ENCODE assay signal across 20 mouse cellular contexts in the genomic region with DNA sequence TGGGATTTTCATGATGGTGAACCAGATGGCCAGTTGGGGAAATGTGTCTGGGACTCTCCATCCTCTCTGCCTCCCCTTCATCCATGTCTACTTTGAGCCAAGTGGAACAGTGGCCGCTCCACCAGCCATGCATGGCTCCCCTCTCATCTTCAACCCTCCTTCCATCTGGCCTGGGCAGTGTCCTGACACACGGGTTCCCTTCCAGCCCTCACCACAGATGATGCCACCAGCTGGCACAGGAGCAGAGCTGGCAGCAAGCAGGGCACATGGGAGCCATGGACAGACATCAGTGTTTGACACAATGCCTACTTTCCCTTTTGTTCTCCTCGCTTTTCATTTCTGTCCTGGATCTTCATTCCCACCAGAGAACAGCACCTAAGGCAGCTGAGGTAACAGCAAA.
DNase-seq lines count a peak whose midpoint lies in the region; ATAC-seq lines count a peak whose summit lies in the region.
"Had no signal": no experiment of that assay in that cellular context is flagged by ENCODE, and none has a peak within 500 bp of the region (broad histone marks: within the 10 kb centered on the region; RNA-seq: fewer than 3 reads in every experiment).

No protein-coding gene starts in this region.

- no peak overlapping the region for H3K9ac ChIP-seq in forebrain, embryonic 16.5 days (replicated peaks; ENCODE audit: low read depth, low read length)
- H3K9ac ChIP-seq in midbrain, embryonic 11.5 days (ENCODE audit: low read length), result no peak overlapping the region
- H3K9ac ChIP-seq: embryonic facial prominence, embryonic 12.5 days; hindbrain, embryonic 12.5 days; kidney, embryonic 15.5 days; liver, postnatal 0 days had no signal

- H3K4me2 ChIP-seq in forebrain, embryonic 16.5 days (ENCODE audit: low read length), result no peak overlapping the region
- no peak overlapping the region for H3K4me2 ChIP-seq in midbrain, embryonic 11.5 days
- H3K4me2 ChIP-seq: embryonic facial prominence, embryonic 12.5 days; hindbrain, embryonic 12.5 days; kidney, embryonic 15.5 days had no signal

- DNase-seq in forebrain, embryonic 10.5 days (ENCODE audit: extremely low spot score, low spot score), result no peak
- DNase-seq in midbrain, embryonic 11.5 days (ENCODE audit: low spot score, missing footprints), result peak; percentile 26
- no peak for DNase-seq in midbrain, embryonic 10.5 days (ENCODE audit: low spot score)
- DNase-seq in cerebellum, adult 9-10 months, result peak; percentile 38
- DNase-seq in lung, postnatal 36 days, result no peak
- DNase-seq in urinary bladder, postnatal 14 days (ENCODE audit: low spot score), result no peak
- DNase-seq in embryo, embryonic 10.5 days (ENCODE audit: low spot score), result no peak
- DNase-seq: adrenal gland, postnatal 14 days; liver, postnatal 0 days; lung, postnatal 14 days had no signal

- H3K9me3 ChIP-seq in forebrain, embryonic 10.5 days, result no peaks in the 10 kb centered on the region
- no peaks in the 10 kb centered on the region for H3K9me3 ChIP-seq in forebrain, embryonic 16.5 days (ENCODE audit: control insufficient read depth, low read length)
- H3K9me3 ChIP-seq in midbrain, embryonic 11.5 days (ENCODE audit: control insufficient read depth, low read length), result no peaks in the 10 kb centered on the region
- H3K9me3 ChIP-seq in midbrain, embryonic 10.5 days (replicated peaks), result no peaks in the 10 kb centered on the region
- H3K9me3 ChIP-seq: embryonic facial prominence, embryonic 12.5 days; heart, embryonic 10.5 days; hindbrain, embryonic 12.5 days; kidney, embryonic 15.5 days had no signal

- H3K4me3 ChIP-seq in forebrain, embryonic 10.5 days, result no peak overlapping the region
- H3K4me3 ChIP-seq in forebrain, embryonic 16.5 days (replicated peaks; ENCODE audit: low read length), result no peak overlapping the region
- no peak overlapping the region for H3K4me3 ChIP-seq in midbrain, embryonic 11.5 days (ENCODE audit: low read depth, low read length)
- no peak overlapping the region for H3K4me3 ChIP-seq in midbrain, embryonic 10.5 days
- H3K4me3 ChIP-seq: embryonic facial prominence, embryonic 12.5 days; erythroblast, embryonic 14.5 days; heart, embryonic 10.5 days; hindbrain, embryonic 12.5 days; kidney, embryonic 15.5 days; megakaryocyte, embryonic 14.5 days had no signal

- 90% methylated on average over 3 of the region's 3 CpGs for WGBS in forebrain, embryonic 10.5 days
- WGBS in forebrain, embryonic 16.5 days, result 72% methylated on average over 3 of the region's 3 CpGs
- WGBS in midbrain, embryonic 11.5 days, result 87% methylated on average over 3 of the region's 3 CpGs
- WGBS in midbrain, embryonic 10.5 days, result 88% methylated on average over 3 of the region's 3 CpGs

- ATAC-seq in forebrain, embryonic 16.5 days, result no peak
- no peak for ATAC-seq in midbrain, embryonic 11.5 days (ENCODE audit: low FRiP score)
- ATAC-seq: forebrain, embryonic 14.5 days; intestine, embryonic 16.5 days; liver, postnatal 0 days; Patski had no signal

- peaks cover 24% of the 10 kb centered on the region for H3K4me1 ChIP-seq in forebrain, embryonic 10.5 days
- H3K4me1 ChIP-seq in forebrain, embryonic 16.5 days (replicated peaks; ENCODE audit: control insufficient read depth, insufficient read depth, low read length), result peaks cover 8% of the 10 kb centered on the region
- 0 out of 2 replicates have a peak, but pooled peaks cover 2% of the 10 kb centered on the region for H3K4me1 ChIP-seq in midbrain, embryonic 11.5 days (ENCODE audit: control insufficient read depth, insufficient read depth, low read length)
- peaks cover 20% of the 10 kb centered on the region for H3K4me1 ChIP-seq in midbrain, embryonic 10.5 days
- H3K4me1 ChIP-seq: heart, embryonic 10.5 days; megakaryocyte, embryonic 14.5 days had no signal

- H3K27me3 ChIP-seq in forebrain, embryonic 10.5 days (ENCODE audit: poor library complexity, severe bottlenecking), result no peaks in the 10 kb centered on the region
- no peaks in the 10 kb centered on the region for H3K27me3 ChIP-seq in forebrain, embryonic 16.5 days (replicated peaks; ENCODE audit: control insufficient read depth, insufficient read depth, low read length)
- H3K27me3 ChIP-seq in midbrain, embryonic 11.5 days (ENCODE audit: control insufficient read depth, insufficient read depth, low read length), result no peaks in the 10 kb centered on the region
- H3K27me3 ChIP-seq in midbrain, embryonic 10.5 days (ENCODE audit: low read depth, poor library complexity, severe bottlenecking), result no peaks in the 10 kb centered on the region
- H3K27me3 ChIP-seq: embryonic facial prominence, embryonic 12.5 days; hindbrain, embryonic 12.5 days; kidney, embryonic 15.5 days; megakaryocyte, embryonic 14.5 days; Patski had no signal

- peak overlapping the region; percentile 37; the same call in 1 of the 2 replicates for H3K27ac ChIP-seq in forebrain, embryonic 10.5 days
- H3K27ac ChIP-seq in forebrain, embryonic 16.5 days (ENCODE audit: low read length), result no peak overlapping the region
- H3K27ac ChIP-seq in midbrain, embryonic 11.5 days (ENCODE audit: low read depth, low read length), result no peak overlapping the region
- no peak overlapping the region for H3K27ac ChIP-seq in midbrain, embryonic 10.5 days (replicated peaks)
- H3K27ac ChIP-seq: embryonic facial prominence, embryonic 12.5 days; heart, embryonic 10.5 days; hindbrain, embryonic 12.5 days; kidney, embryonic 15.5 days had no signal

- H3K36me3 ChIP-seq in forebrain, embryonic 10.5 days (replicated peaks), result no peaks in the 10 kb centered on the region
- H3K36me3 ChIP-seq in forebrain, embryonic 16.5 days (ENCODE audit: control insufficient read depth, insufficient read depth), result no peaks in the 10 kb centered on the region
- no peaks in the 10 kb centered on the region for H3K36me3 ChIP-seq in midbrain, embryonic 11.5 days (ENCODE audit: control insufficient read depth, insufficient read depth, low read length)
- no peaks in the 10 kb centered on the region for H3K36me3 ChIP-seq in midbrain, embryonic 10.5 days
- H3K36me3 ChIP-seq: embryonic facial prominence, embryonic 12.5 days; heart, embryonic 10.5 days; hindbrain, embryonic 12.5 days; kidney, embryonic 15.5 days had no signal

Comparison
In these comparisons a context has a peak if more than half of its experiments do, and no peak if none do; other contexts are left out.
1. DNase-seq: peak in midbrain, embryonic 11.5 days (single experiment) and cerebellum, adult 9-10 months (single experiment); none in forebrain, embryonic 10.5 days (single experiment), midbrain, embryonic 10.5 days (single experiment), lung, postnatal 36 days (single experiment), urinary bladder, postnatal 14 days (single experiment) and embryo, embryonic 10.5 days (single experiment).